Mouse (Mus musculus): ENCODE data around the gene Mrvi1.

DNA sequence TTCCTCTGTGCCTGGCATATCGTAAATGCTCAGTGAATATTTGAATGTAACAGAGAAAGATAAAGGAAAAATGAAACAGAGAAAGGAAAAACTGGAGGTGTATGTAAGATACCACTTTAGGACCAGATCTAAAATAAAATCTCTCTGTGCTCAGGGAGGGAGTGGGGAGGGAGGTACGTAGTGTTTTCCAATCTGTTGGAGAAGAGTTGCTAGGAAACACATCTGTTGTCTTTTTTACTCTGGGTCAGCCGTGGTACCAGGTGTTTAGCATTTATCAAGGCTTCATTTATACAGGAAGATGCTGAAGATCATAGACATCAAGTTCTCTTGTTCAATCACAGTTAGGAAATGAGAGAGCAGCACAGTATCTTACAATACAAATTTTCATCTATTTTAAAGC lies 127.7 kb downstream of the Mrvi1 start:
- TF ChIP-seq CTCF (IDR thresholded peaks at IDR 0.05; ENCODE audit: insufficient read depth, low read depth, low read length), result no peak
- TF ChIP-seq POLR2A (IDR thresholded peaks at IDR 0.05; ENCODE audit: insufficient read depth, low read depth, low read length), result no peak

All from olfactory bulb, adult 2 months (tissue).